Mouse (Mus musculus) lung, postnatal 36 days (tissue): ENCODE results near the gene Spg20.

Experiments used
- DNase-seq: peaks from one replicate; pipeline ENCODE4 v3.0.0; 2022; ENCODE audit warnings: mixed read lengths

The Spg20 gene

GRCm38 (mm10) chr3:55098014-55098413 is 13.9 kb upstream of the Spg20 start:
- no peak for DNase-seq

GRCm38 (mm10) chr3:55098990-55099389 is 12.9 kb upstream of the Spg20 start:
- no peak for DNase-seq

GRCm38 (mm10) chr3:55101092-55101491 is 10.8 kb upstream of the Spg20 start:
- no peak for DNase-seq

- no peak for DNase-seq
Observed at GRCm38 (mm10) chr3:55105372-55106023, 6.4 kb upstream of the Spg20 start.

GRCm38 (mm10) chr3:55106051-55106450 is 5.9 kb upstream of the Spg20 start:
- no peak for DNase-seq

GRCm38 (mm10) chr3:55109097-55109496 is 2.8 kb upstream of the Spg20 start:
- no peak for DNase-seq

- DNase-seq = peak; percentile 40
Observed at GRCm38 (mm10) chr3:55112710-55113415, 955 bp downstream of the Spg20 start.

GRCm38 (mm10) chr3:55114313-55115065 is 2.6 kb downstream of the Spg20 start:
- peak; percentile 64 for DNase-seq

- no peak for DNase-seq
Observed at GRCm38 (mm10) chr3:55115071-55115470, 3.2 kb downstream of the Spg20 start.

GRCm38 (mm10) chr3:55115989-55116388 is 4.1 kb downstream of the Spg20 start:
- DNase-seq = no peak

GRCm38 (mm10) chr3:55119275-55119898 is 7.5 kb downstream of the Spg20 start:
- peak; percentile 82 for DNase-seq

GRCm38 (mm10) chr3:55122336-55122870 is 10.5 kb downstream of the Spg20 start:
- no peak for DNase-seq

GRCm38 (mm10) chr3:55123064-55123463 is 11.2 kb downstream of the Spg20 start:
- DNase-seq = no peak

GRCm38 (mm10) chr3:55129181-55129692 is 17.3 kb downstream of the Spg20 start:
- DNase-seq = no peak

- no peak for DNase-seq
Observed at GRCm38 (mm10) chr3:55131576-55132233, 19.8 kb downstream of the Spg20 start.

- no peak for DNase-seq
Observed at GRCm38 (mm10) chr3:55137039-55137438, 25.1 kb downstream of the Spg20 start, which contains the start of gene Ccdc169. TSS of gene Ccdc169 (plus strand) at chr3:55137339.

- no peak for DNase-seq
Observed at GRCm38 (mm10) chr3:55139837-55140236, 27.9 kb downstream of the Spg20 start.

GRCm38 (mm10) chr3:55141401-55141800 is 29.5 kb downstream of the Spg20 start:
- DNase-seq = no peak

GRCm38 (mm10) chr3:55144916-55145315 is 33.0 kb downstream of the Spg20 start:
- no peak for DNase-seq

GRCm38 (mm10) chr3:55146441-55146840 is 34.5 kb downstream of the Spg20 start:
- DNase-seq = no peak

GRCm38 (mm10) chr3:55147156-55147555 is 35.2 kb downstream of the Spg20 start:
- DNase-seq = no peak

- DNase-seq = no peak
Observed at GRCm38 (mm10) chr3:55148091-55148490, 36.2 kb downstream of the Spg20 start.
